Mouse (Mus musculus) c-Kit-positive CD71-negative TER-119-negative erythroid progenitor cells, embryonic 14.5 days (primary cell): ENCODE data around the gene Pou3f3.

Source experiments
- DNase-seq: peaks from one replicate; pipeline ENCODE4 v3.0.0-alpha.2; 2013; ENCODE audit warnings: low read depth

The Pou3f3 gene

GRCm38 (mm10) chr1:42710234-42710633, 14.7 kb downstream of the Pou3f3 start:
- DNase-seq, result no peak

- no peak for DNase-seq
Observed at GRCm38 (mm10) chr1:42710995-42711394, 15.4 kb downstream of the Pou3f3 start.

GRCm38 (mm10) chr1:42711456-42712310, 16.1 kb downstream of the Pou3f3 start:
- DNase-seq, result no peak

GRCm38 (mm10) chr1:42712311-42712690, 16.7 kb downstream of the Pou3f3 start:
- DNase-seq, result no peak

GRCm38 (mm10) chr1:42713104-42713932, 17.8 kb downstream of the Pou3f3 start:
- no peak for DNase-seq

GRCm38 (mm10) chr1:42714016-42714931, 18.7 kb downstream of the Pou3f3 start:
- DNase-seq, result peak; percentile 42

GRCm38 (mm10) chr1:42718549-42718948, 23.0 kb downstream of the Pou3f3 start:
- DNase-seq, result no peak

GRCm38 (mm10) chr1:42721353-42721752, 25.8 kb downstream of the Pou3f3 start:
- no peak for DNase-seq

- no peak for DNase-seq
Observed at GRCm38 (mm10) chr1:42723769-42724300, 28.3 kb downstream of the Pou3f3 start.

GRCm38 (mm10) chr1:42724881-42725280, 29.3 kb downstream of the Pou3f3 start:
- no peak for DNase-seq

- no peak for DNase-seq
Observed at GRCm38 (mm10) chr1:42727161-42727560, 31.6 kb downstream of the Pou3f3 start.

- no peak for DNase-seq
Observed at GRCm38 (mm10) chr1:42727676-42728075, 32.1 kb downstream of the Pou3f3 start.

GRCm38 (mm10) chr1:42741383-42742241, 46.0 kb downstream of the Pou3f3 start:
- DNase-seq, result no peak

GRCm38 (mm10) chr1:42742242-42742560, 46.6 kb downstream of the Pou3f3 start:
- DNase-seq, result no peak

- no peak for DNase-seq
Observed at GRCm38 (mm10) chr1:42745047-42745446, 49.5 kb downstream of the Pou3f3 start.

- DNase-seq, result no peak
Observed at GRCm38 (mm10) chr1:42749536-42750292, 54.1 kb downstream of the Pou3f3 start.
